Mouse (Mus musculus) stomach, embryonic 16.5 days (tissue): Measurements from ENCODE around the gene Tef. TPM values are rescaled to one million over a fixed set of nuclear protein-coding genes. Genes with fewer than 3 reads are reported as not detected.

Experiments used
- ATAC-seq: fragments of 200-750 bp; cut with Nextera tagmentation; 2 replicates; pipeline ENCODE4 v1.8.0; 2017; ENCODE audit warnings: moderate number of reproducible peaks, moderate TSS enrichment; ENCODE audit not compliant: insufficient read depth, low FRiP score
- H3K27ac ChIP-seq: fragments of 300-500 bp; sonication (generic); 2 replicates; pipeline ENCODE4 v1.5.1; 2014; ENCODE audit warnings: low read length
- H3K27me3 ChIP-seq: fragments of 300-500 bp; sonication (generic); 2 replicates; pipeline ENCODE4 v1.6.1; 2014; ENCODE audit warnings: low read length, control low read depth, mixed read lengths; ENCODE audit not compliant: control insufficient read depth, insufficient read depth
- H3K36me3 ChIP-seq: fragments of 300-500 bp; sonication (generic); 2 replicates; pipeline ENCODE4 v1.6.1; 2014; ENCODE audit warnings: low read length; ENCODE audit not compliant: control insufficient read depth, insufficient read depth
- H3K4me1 ChIP-seq: fragments of 300-500 bp; sonication (generic); 2 replicates; pipeline ENCODE4 v1.6.1; 2014; ENCODE audit warnings: low read length, control low read depth, mixed read lengths; ENCODE audit not compliant: control insufficient read depth, insufficient read depth
- H3K4me2 ChIP-seq: fragments of 300-500 bp; sonication (generic); 2 replicates; pipeline ENCODE4 v1.6.1; 2014; ENCODE audit warnings: low read depth, low read length, mixed read lengths
- H3K4me3 ChIP-seq: fragments of 300-500 bp; sonication (generic); replicated peaks from 2 replicates; pipeline ENCODE4 v1.5.1; 2014; ENCODE audit warnings: mild to moderate bottlenecking, low read length
- H3K9ac ChIP-seq: fragments of 300-500 bp; sonication (generic); 2 replicates; pipeline ENCODE4 v1.6.1; 2014; ENCODE audit warnings: low read length
- H3K9me3 ChIP-seq: fragments of 300-500 bp; sonication (generic); replicated peaks from 2 replicates; pipeline ENCODE4 v1.6.1; 2016; ENCODE audit warnings: low read length, control low read depth; ENCODE audit not compliant: control insufficient read depth
- WGBS: fragments of 180-500 bp; shearing (Covaris S2); extraction: QIAGEN DNeasy Blood & Tissue Kit; methylation state at CpG from one replicate; pipeline ENCODE4 v1.1.7; 2014; 5-methylcytosine and 5-hydroxymethylcytosine counted together
- polyA plus RNA-seq: library from polyadenylated mRNA; unstranded; fragments of >200 nt; fragmentation: Nextera tagmentation; extraction: Ambion mirVana; gene quantifications from 2 replicates; pipeline ENCODE4 v1.2.1, GENCODE M21; 2015

Gene Tef
- polyA plus RNA-seq, 1 experiment from 2014 or later, result 24.6 TPM

DNA sequence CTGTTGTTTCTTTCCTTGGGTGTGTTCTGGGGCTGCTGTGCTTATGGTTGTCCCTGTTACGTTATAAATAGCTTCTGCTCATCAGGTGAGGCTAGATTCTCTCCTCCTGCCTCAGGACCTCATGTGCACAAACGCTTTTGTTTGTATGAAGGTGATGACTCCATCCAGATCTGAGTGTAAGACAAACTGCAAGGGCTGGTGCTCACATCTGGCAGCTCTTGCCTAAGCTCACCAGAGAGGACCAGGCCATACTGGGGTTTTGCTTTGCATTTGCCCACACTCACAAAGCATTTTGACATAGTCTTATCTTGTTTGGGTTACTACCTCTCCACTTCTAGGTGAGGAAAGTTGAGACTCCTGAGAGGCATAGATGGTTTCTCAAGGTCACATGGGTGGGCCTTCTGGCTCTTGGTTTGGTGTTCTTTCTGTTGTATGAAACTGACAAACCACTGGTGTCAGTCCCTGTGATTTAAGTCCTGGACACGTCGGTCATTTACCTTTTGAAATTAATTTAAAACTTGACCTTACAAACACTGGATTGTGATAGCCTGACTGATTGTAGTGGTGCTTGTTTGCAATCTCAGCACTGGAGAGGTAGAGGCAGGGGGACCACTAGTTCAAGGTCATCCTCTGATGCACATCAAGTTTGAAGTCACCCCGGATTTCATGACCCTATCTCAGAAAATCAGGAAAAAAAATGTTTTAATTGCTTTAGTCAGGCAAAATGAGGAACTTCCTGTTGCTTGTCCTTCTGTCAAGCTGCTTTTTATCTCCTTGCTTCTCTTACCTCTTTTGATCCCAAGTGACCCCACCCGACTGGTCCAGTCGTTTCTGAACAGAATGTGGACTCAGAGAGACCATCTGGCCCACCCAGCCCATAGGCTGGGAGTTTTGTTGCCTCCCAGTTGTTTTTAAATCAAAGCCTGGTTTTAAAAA, 10.7 kb downstream of the Tef start:
- peaks cover 18% of the 10 kb centered on the region for H3K4me1 ChIP-seq
- no peak for ATAC-seq
- 58% methylated on average over 7 of the region's 7 CpGs for WGBS
- no peak overlapping the region for H3K4me2 ChIP-seq
- H3K9me3 ChIP-seq, result no peaks in the 10 kb centered on the region
- peaks cover 6% of the 10 kb centered on the region; the same call in 1 of the 2 replicates for H3K36me3 ChIP-seq
- no peak overlapping the region for H3K27ac ChIP-seq
- no peak overlapping the region; the same call in 1 of the 2 replicates for H3K9ac ChIP-seq
- H3K27me3 ChIP-seq, result no peaks in the 10 kb centered on the region
- H3K4me3 ChIP-seq, result no peak overlapping the region

DNA sequence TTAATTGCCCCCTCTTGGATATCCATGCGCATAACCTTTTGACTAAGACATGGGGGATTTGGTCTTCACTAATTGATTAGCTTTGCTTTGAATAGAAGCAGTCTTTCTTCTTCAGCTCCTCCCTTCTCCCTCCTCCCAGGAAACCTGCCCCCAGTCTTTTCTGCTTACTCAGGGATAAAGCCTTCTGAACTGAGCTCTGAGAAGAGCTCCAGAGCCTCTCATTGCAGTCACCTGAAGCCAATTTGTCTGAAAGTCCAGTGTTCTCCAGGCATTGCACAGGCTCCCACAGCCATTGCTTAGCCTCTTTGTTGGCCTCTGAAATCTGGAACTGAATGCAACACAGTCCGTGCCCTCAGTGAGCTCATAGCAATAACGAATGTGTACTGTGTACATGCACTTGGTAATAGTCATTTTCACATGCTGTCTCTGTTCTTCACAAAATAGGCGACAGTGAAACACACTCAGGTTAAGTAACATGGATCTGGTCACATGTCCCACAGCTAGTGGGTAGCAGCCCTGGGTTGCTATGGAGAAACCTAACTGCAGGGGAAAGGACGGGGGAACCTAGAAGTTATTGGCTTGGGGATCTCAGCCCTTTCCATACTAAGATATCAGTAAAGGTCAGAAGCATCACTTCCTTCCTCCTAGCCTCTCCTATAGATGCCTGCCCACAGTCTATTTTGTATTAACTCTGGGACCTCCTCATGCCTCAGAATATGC, 11.9 kb downstream of the Tef start:
- no peaks in the 10 kb centered on the region for H3K27me3 ChIP-seq
- H3K4me2 ChIP-seq, result no peak overlapping the region
- no peak overlapping the region for H3K27ac ChIP-seq
- 81% methylated on average over 5 of the region's 5 CpGs for WGBS
- no peaks in the 10 kb centered on the region for H3K9me3 ChIP-seq
- H3K36me3 ChIP-seq, result peaks cover 6% of the 10 kb centered on the region; the same call in 1 of the 2 replicates
- no peak for ATAC-seq
- no peak overlapping the region for H3K4me3 ChIP-seq
- no peak overlapping the region for H3K9ac ChIP-seq
- H3K4me1 ChIP-seq, result peaks cover 15% of the 10 kb centered on the region

DNA sequence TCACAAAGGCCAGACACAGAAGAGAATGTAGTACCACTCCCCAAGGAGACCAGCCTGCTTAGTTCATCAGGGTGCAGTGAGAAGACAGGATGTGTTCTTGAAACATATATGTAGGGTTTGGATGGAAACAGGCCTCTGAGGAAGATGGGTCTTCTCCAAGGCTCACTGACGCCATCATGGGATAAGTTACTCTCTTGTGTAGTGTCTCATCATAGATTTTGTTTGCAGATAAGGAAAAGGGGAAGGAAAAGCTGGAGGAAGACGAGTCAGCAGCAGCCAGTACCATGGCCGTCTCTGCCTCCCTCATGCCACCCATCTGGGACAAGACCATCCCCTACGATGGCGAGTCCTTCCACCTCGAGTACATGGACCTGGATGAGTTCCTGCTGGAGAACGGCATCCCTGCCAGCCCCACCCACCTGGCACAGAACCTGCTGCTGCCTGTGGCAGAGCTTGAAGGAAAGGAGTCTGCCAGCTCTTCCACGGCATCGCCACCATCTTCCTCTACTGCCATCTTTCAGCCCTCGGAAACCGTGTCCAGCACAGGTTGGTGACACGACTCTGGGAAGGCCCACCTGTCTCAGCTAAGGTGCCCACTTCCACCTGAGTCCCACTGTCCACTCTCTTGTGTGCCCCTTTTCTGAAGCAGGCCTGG, 12.6 kb downstream of the Tef start:
- H3K9ac ChIP-seq, result no peak overlapping the region
- H3K27ac ChIP-seq, result no peak overlapping the region
- peaks cover 6% of the 10 kb centered on the region; the same call in 1 of the 2 replicates for H3K36me3 ChIP-seq
- H3K27me3 ChIP-seq, result no peaks in the 10 kb centered on the region
- ATAC-seq, result no peak
- no peaks in the 10 kb centered on the region for H3K9me3 ChIP-seq
- no peak overlapping the region for H3K4me2 ChIP-seq
- H3K4me3 ChIP-seq, result no peak overlapping the region
- 90% methylated on average over 12 of the region's 12 CpGs for WGBS
- H3K4me1 ChIP-seq, result peaks cover 8% of the 10 kb centered on the region

DNA sequence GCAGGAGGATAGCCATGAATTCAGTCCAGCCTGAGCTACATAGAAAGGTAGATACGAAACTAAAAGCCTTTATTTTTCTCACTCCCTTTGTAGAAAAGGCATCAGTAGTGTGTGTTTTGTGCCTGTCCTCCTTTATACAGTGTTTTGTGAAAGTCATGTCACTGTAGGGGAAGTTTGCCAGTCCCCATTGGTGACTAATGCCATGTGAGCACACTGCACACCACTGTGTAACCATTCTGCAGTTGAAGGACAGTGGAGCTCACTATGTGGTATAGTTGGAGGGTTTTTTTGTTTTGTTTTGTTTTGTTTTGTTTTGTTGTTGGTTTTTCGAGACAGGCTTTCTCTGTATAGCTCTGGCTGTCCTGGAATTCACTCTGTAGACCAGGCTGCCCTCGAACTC, 16.2 kb downstream of the Tef start:
- WGBS, result 93% methylated on average over 3 of the region's 3 CpGs
- no peaks in the 10 kb centered on the region for H3K9me3 ChIP-seq
- no peaks in the 10 kb centered on the region for H3K27me3 ChIP-seq
- no peak overlapping the region for H3K9ac ChIP-seq
- no peak overlapping the region for H3K4me2 ChIP-seq
- H3K36me3 ChIP-seq, result peaks cover 15% of the 10 kb centered on the region; the same call in 1 of the 2 replicates
- H3K4me3 ChIP-seq, result no peak overlapping the region
- no peaks in the 10 kb centered on the region for H3K4me1 ChIP-seq
- ATAC-seq, result no peak
- H3K27ac ChIP-seq, result no peak overlapping the region

DNA sequence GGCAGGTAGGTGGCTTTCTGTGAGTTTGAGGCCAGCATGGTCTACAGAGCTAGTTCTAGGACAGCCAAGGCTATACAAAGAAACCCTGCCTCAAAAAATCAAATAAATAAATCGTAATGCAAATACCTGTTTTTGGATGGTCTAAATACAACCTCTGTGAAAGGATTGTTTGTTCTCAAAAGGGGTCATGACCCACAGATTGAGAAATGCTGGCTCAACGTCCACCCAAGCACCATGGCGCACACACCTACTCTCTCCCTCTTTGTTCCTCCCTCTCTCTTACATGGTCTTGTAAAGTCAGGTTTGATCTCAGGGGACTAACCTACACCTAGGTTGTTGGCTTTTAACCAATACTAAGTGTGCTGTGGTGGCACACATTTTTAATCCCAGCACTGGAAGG, 20.4 kb downstream of the Tef start:
- Histone ChIP-seq H3K4me2 (no peak overlapping the region), H3K27me3 (no peaks in the 10 kb centered on the region), H3K36me3 (peaks cover 12% of the 10 kb centered on the region; the same call in 1 of the 2 replicates), H3K4me1 (no peaks in the 10 kb centered on the region), H3K9me3 (no peaks in the 10 kb centered on the region), H3K9ac (no peak overlapping the region), H3K4me3 (no peak overlapping the region), H3K27ac (no peak overlapping the region)
- 68% methylated on average over 3 of the region's 3 CpGs for WGBS
- no peak for ATAC-seq

DNA sequence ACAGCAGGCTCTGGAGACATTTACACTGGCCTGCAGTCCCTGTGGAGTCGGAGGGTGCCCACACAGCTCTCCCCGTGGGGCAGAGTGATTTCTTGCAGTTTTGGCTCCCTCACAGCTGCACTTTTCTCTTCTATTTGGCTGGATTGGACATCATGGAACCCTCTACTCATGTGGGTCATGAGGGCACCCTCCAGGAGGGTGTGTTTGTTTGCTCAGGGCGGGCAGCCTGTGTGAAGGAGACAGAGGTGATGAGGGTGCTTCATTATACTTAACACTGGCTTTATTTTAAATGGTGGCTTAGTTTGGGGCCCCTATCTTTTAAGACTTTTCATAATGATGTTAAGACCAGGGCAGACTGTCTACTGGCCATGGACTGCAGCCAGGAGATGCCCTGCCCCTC, 22.6 kb downstream of the Tef start:
- 65% methylated on average over 3 of the region's 3 CpGs for WGBS
- no peak for ATAC-seq

DNA sequence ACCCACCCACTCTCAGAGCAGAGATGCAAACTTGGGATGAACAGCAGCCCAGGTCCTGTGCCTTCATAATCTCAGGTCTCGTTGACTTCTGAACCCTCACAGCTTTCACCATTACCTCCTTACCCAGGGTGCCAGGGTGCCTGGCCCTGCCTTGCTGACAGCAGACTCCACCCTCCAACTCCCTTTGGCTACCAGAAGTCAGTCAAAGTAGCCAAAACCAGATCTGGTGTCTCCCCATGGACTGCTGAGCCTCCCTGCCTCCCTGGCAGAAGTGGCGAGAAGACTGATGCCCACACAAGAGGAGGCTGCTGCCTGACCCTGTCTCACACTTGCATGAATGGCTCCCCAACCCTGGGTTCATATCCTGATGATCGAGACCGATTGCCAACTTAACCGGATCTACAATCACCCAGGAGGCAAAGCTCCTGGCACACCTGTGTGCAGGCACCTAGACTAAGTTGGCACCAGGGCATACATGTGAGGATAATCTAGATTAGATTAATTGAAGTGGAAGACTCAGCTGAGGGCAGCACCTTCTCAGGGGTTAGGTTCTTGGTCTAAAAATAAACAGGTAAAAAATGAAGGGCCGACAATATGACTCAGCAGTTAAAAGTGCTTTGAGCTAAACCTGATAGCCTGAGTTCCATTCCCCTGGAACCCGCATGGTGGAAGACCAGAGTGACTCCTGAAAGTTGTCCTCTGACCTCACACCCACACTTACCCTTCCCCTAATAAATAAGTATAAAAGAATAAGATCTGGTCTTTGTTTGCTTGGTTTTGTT, 26.4 kb downstream of the Tef start:
- 87% methylated on average over 7 of the region's 7 CpGs for WGBS
- Histone ChIP-seq H3K9ac (no peak overlapping the region), H3K4me2 (no peak overlapping the region), H3K9me3 (no peaks in the 10 kb centered on the region), H3K36me3 (peaks cover 4% of the 10 kb centered on the region; the same call in 1 of the 2 replicates), H3K4me1 (no peaks in the 10 kb centered on the region), H3K4me3 (no peak overlapping the region), H3K27ac (no peak overlapping the region), H3K27me3 (no peaks in the 10 kb centered on the region)
- ATAC-seq, result no peak

More for the DNA sequence above, 22.6 kb downstream of the Tef start:
- Histone ChIP-seq H3K4me1 (no peaks in the 10 kb centered on the region), H3K9me3 (no peaks in the 10 kb centered on the region), H3K27ac (no peak overlapping the region), H3K36me3 (peaks cover 12% of the 10 kb centered on the region; the same call in 1 of the 2 replicates), H3K4me3 (no peak overlapping the region), H3K9ac (no peak overlapping the region), H3K27me3 (no peaks in the 10 kb centered on the region), H3K4me2 (no peak overlapping the region)

DNA sequence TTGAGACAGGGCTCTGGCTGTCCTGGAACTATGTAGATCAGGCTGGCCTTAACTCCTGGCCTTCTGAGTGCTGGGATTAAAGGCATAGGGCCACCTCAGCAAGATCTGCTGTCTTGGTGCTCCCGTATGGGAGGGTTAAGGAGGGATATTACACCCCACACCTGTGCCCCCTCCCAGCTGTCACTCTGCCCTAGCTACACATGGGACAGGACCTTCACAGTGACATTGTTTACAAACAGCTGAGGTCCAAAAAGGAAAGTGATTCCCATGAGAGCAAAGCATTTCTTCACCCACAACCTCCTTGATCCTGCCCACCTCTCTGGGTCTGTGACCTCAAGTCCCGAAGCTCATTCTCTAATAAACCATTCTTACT, 27.0 kb downstream of the Tef start:
- no peak overlapping the region for H3K9ac ChIP-seq
- H3K27me3 ChIP-seq, result no peaks in the 10 kb centered on the region
- no peak overlapping the region for H3K4me3 ChIP-seq
- H3K4me1 ChIP-seq, result no peaks in the 10 kb centered on the region
- peaks cover 4% of the 10 kb centered on the region; the same call in 1 of the 2 replicates for H3K36me3 ChIP-seq
- ATAC-seq, result no peak
- 66% methylated on average over 2 of the region's 2 CpGs for WGBS
- no peak overlapping the region for H3K4me2 ChIP-seq
- H3K27ac ChIP-seq, result no peak overlapping the region
- H3K9me3 ChIP-seq, result no peaks in the 10 kb centered on the region
